Mouse (Mus musculus) regulatory T cell (primary cell): ENCODE measurements around the gene Tgtp2.
"Not testable (repeated sequence)": the region's sequence is repeated elsewhere in the genome, so short reads cannot be mapped to it uniquely, and the experiment has no call there.

Experiments
- in situ Hi-C: fragments of 300-600 bp; cut with MboI, MseI; formaldehyde crosslinking; loops from one replicate; pipeline ENCODE4 v1.15.1; 2025; ENCODE audit warnings: high pct_unique_total_duplicates

The Tgtp2 gene

DNA sequence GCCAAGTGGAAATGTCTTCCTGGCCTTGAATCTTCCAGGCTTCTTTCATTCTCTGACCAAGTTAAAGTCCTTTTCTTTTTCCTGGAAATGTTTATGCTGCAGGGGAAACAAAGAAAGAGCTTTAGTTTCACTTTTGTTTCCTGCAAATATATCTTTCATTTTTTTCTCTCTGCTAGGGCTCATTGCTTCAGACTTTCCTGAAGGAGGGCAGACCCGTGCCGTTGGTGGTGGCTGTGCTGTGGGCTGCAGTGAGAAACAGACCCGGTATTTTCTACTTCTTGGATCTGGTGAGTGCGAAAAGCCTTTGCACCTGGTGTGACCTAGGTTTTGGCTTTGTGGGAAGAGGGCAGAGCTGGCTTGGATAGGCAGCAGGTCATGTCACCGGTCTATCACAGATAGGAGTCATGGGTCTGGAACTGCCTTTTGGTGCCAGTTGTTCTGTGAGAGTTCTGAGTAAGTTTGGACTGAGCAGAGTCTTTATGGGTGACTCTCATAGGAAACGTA lies 22.9 kb upstream of the Tgtp2 start:
- in situ Hi-C loops = no loop called here

DNA sequence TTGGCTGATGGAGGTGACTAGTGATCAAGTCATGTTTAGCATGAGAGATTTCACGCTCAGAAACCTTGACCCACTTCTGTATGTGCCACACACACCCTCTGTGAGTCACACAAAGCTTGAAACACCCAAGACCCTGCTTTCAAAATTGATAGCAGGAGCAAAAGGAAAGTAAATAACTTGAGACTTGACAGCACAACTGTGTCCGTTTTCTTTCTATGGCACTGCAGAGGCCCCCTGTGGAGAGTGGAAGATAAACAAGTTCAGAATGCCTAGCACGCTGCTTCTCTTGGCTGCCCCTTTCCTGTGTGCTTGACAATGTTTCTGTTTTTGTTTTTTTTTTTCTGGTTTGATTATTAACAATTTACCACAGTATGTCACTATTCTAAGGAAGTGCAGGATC lies 20.9 kb upstream of the Tgtp2 start:
- in situ Hi-C loops = loop anchor here (5.0 kb wide), 1 partner anchor 108 kb away; the partner anchor contains the start of genes 9930111J21Rik1 and Olfr56

GRCm38 (mm10) chr11:49084385-49084784 lies 20.4 kb upstream of the Tgtp2 start:
- in situ Hi-C loops = loop anchor here (5.0 kb wide), 1 partner anchor 107 kb away; the partner anchor contains the start of genes 9930111J21Rik1 and Olfr56

GRCm38 (mm10) chr11:49083808-49084207 lies 19.8 kb upstream of the Tgtp2 start:
- in situ Hi-C loops = loop anchor here (5.0 kb wide), 1 partner anchor 107 kb away; the partner anchor contains the start of genes 9930111J21Rik1 and Olfr56

- in situ Hi-C loops = loop anchor here (5.0 kb wide), 1 partner anchor 106 kb away; the partner anchor contains the start of genes 9930111J21Rik1 and Olfr56
These were observed 19.1 kb upstream of the Tgtp2 start for GRCm38 (mm10) chr11:49083146-49083545.

DNA sequence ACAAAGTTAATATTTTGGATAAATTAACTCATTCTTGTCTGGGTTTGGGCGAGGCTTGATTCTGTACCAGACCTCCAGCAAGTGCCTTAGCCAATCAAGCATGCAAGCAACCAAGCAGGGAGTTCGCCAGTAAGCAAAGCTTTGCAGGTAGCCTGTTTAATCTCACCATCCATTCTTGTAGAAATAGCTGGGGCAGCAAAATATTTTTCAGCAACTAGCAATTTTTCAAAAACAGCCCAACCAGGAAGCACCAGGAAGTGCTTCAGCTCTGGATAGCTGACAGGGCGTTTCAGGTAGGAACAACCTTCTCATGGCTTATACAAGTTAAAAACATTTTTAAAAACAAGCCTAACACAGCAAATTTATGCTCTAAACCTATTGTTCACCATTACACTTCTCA lies 17.9 kb upstream of the Tgtp2 start:
- in situ Hi-C loops = loop anchor here (5.0 kb wide), 1 partner anchor 105 kb away; the partner anchor contains the start of genes 9930111J21Rik1 and Olfr56

DNA sequence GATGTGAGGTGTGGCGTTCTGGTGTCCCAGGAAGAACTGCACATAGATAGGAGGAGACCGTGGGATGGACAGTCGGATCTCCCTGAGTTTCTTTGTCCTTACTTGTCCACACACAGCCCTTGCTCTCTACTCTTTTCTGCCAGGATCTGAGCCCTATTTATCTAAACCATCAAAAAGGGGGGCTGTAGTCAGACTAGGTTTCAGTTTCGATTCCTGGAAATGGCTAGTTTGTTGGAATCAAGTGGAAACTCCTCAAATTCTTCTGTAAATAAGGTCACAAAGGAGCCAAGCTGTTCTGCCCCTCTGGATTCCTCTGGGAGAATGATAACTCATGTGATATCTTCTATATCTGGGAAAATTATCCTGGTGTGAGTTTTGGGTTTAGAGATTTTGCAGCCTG lies 17.4 kb upstream of the Tgtp2 start:
- in situ Hi-C loops = loop anchor here (5.0 kb wide), 1 partner anchor 104 kb away; the partner anchor contains the start of genes 9930111J21Rik1 and Olfr56

DNA sequence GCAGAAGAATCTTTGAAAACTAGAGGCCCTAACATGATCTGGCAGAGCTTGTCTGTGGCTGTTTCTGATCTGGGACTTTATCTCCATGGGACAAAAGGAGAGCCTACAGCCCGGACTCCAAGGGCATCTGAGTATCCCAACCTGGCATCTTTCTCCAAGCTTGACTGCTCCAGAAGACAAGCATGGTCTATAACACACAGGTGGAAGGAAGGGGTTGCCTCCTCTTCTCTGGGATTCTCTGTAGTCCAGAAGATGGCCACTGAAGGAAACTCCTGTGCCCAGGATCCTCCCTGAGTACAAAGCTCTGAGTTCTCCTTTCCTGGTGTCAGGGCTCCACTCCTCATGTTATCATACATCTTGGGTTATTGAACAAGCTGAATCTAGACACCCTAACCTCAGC lies 16.6 kb upstream of the Tgtp2 start:
- in situ Hi-C loops = loop anchor here (5.0 kb wide), 1 partner anchor 103 kb away; the partner anchor contains the start of genes 9930111J21Rik1 and Olfr56

GRCm38 (mm10) chr11:49078719-49079118 lies 14.7 kb upstream of the Tgtp2 start:
- in situ Hi-C loops = no loop called here

DNA sequence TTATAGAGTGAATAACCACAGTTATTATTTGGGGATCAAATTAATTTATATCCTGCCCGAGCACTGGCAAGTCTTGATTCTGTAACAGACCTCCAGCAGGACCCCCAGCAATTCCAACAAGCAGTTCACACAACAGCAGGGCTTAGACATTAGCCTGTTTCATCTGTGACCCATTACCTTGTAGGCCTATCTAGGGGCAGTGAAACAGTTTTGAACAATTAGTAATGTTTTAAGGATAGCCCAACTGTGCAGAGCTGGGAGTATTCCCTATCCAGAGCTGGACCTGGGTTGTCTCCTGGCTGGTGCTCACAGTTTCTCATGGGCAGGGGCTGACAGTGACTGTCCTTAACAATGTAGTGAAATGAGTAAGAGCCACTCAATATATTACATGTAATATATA lies 13.0 kb upstream of the Tgtp2 start:
- in situ Hi-C loops = no loop called here

- in situ Hi-C loops = not testable (repeated sequence)
These were observed 12.2 kb upstream of the Tgtp2 start, which contains the start of gene Ifi47 for GRCm38 (mm10) chr11:49076001-49076757. Ifi47 (plus strand) TSS chr11:49076587.

DNA sequence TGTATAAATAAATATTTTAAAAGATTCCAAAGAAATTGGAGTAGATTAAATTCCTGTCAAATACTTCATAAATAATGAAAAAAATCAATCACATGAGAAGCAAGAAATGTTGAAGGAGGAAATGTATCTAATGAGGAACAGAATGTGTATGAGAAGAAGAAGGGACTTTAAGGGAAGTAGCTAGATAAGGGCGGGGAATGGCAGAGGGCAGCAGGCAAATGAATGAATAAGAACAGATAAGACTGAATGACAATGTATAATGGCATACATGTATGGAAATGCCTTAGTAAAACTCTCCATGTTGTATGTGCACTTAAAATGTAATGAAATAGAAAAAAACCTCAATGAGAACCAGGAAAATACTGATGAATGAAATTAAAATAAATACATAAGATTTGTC lies 4.4 kb upstream of the Tgtp2 start:
- in situ Hi-C loops = no loop called here

DNA sequence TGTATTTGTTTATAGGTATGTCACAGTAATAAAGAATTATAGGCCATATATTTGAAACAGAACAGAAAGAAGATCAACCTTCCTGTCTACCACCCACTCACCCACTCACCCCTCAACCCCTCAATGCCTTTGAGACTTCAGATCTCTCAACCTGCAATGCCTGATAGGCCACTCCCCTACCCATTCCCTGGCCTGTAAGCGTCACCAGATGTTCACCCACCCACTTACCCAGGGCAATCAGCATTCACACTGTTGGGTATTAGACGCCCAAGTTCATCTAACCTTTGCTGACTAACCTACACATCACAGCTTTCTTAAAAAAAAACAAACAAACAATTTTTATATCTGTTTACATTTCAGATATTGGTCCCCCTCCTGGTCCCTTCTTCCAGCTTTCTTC lies 2.1 kb downstream of the Tgtp2 start:
- in situ Hi-C loops = loop anchor here (5.0 kb wide), 1 partner anchor 70 kb away; the partner anchor contains the start of genes Gm12185 and Tgtp1

- in situ Hi-C loops = loop anchor here (5.0 kb wide), 1 partner anchor 68 kb away; the partner anchor contains the start of genes Gm12185 and Tgtp1
These were observed 3.9 kb downstream of the Tgtp2 start for GRCm38 (mm10) chr11:49060061-49060460.

GRCm38 (mm10) chr11:49051894-49052293 lies 12.1 kb downstream of the Tgtp2 start:
- in situ Hi-C loops = loop anchor here (5.0 kb wide), 1 partner anchor 45 kb away; no protein-coding TSS in a partner anchor

- in situ Hi-C loops = loop anchor here (5.0 kb wide), 1 partner anchor 46 kb away; no protein-coding TSS in a partner anchor
These were observed 12.7 kb downstream of the Tgtp2 start, which contains the start of gene 9930111J21Rik2 for GRCm38 (mm10) chr11:49051093-49051891. 9930111J21Rik2 (minus strand) TSS chr11:49051242.

GRCm38 (mm10) chr11:49050064-49050463 lies 13.9 kb downstream of the Tgtp2 start:
- in situ Hi-C loops = loop anchor here (5.0 kb wide), 1 partner anchor 47 kb away; no protein-coding TSS in a partner anchor

GRCm38 (mm10) chr11:49012074-49012473 lies 51.9 kb downstream of the Tgtp2 start:
- in situ Hi-C loops = not testable (repeated sequence)
